Mouse (Mus musculus): ENCODE data around the gene Tmprss9. TPM values are rescaled to one million over a fixed set of nuclear protein-coding genes. Genes with fewer than 3 reads are reported as not detected.

Gene Tmprss9
- total RNA-seq, 2 experiments from 2014 or later, result not detected

DNA sequence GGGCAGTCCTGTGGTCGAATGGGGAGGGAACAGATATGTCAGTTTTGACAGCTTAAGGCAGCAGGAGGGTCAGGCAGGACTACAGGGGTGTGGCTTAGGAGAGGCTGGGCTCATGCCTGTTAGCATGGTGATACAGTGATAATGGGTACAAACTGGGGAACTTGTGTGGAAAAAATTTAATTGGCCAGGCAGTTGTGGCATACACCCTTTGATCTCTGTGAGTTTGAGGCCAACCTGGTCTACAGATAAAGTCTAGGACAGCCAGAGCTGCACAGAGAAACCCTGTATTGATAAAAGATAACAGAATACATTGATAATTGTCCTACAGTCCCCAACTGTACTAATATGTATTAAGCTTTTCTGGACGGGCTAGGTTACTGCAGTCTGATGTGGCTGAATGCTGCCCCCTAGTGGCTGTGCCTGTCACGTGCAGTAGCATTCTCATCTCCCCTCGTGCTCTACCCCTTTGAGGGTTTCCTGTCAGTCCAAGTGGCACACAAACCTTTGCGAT lies 8.5 kb downstream of the Tmprss9 start:
- peak; percentile 62 for ATAC-seq (replicated peaks; ENCODE audit: poor library complexity, severe bottlenecking)

DNA sequence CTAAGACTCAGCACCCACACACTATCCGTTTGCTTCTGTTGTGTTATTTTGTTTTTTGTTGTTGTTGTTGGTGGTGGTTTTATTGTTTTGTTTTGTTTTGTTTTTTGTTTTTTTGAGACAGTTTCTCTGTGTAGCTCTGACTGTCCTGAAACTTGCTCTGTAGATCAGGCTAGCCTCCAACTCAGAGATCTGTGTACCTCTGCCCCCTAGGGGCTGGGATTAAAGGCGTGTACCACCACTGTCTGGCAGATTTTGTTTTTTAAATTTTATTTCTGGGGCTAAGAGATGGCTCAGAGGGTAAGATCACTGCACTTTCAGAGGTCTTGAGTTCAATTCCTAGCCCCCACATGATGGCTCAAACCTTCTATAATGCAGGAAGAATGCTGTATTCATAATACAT lies 9.3 kb downstream of the Tmprss9 start:
- no peak for ATAC-seq (replicated peaks; ENCODE audit: poor library complexity, severe bottlenecking)

DNA sequence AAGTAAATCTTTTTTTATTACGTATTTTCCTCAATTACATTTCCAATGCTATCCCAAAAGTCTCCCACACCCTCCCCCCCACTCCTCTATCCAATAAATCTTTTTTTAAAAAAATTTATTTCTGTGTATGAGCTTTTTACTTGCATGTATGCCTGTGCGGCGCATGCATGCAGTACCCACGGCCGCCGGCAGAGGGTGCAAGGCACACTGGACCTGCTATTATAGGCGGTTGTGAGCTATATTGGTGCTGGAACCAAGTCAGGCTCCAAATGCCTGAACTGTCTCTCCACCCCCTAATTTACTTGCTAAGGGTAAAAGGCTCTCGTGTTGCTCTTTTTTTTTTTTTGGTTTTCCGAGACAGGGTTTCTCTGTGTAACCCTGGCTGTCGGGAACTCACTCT lies 9.7 kb downstream of the Tmprss9 start:
- peak; percentile 54 for ATAC-seq (replicated peaks; ENCODE audit: poor library complexity, severe bottlenecking)

DNA sequence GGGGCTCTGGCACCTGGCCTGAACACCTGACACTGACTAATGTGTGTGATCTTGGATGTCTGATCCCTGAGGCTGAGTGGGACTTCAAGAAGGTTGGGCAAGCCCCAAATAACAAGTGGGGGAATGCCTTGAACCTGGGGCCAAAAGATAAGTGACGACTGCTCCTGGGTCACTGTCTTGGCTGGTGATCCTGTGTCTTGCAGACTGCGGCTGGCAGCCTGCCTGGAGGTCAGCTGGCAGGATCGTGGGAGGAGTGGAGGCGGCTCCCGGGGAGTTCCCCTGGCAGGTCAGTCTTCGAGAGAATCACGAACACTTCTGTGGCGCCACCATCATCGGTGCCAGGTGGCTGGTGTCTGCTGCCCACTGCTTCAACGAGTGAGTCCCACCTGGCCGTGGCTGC lies 15.5 kb downstream of the Tmprss9 start:
- ATAC-seq (replicated peaks; ENCODE audit: poor library complexity, severe bottlenecking), result no peak

DNA sequence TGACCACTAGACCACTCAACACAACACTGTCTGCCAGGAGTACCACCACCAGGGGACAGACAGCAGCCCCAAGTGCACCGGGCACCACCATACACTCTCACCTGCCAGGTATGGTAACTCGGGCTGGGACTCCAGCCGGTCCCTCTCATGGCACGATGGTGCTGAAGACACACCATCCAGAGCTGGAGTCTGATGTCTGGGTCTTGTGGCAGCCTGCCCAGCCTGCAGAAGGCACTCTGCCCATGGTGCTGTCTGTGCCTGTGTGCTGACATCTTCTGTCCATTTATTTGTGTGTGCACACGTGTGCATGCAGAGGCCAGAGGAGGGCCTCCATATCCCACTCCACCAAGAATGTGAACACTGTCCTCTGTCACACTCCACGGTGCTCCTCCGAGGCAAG lies 23.5 kb downstream of the Tmprss9 start:
- ATAC-seq (replicated peaks; ENCODE audit: poor library complexity, severe bottlenecking), result no peak

DNA sequence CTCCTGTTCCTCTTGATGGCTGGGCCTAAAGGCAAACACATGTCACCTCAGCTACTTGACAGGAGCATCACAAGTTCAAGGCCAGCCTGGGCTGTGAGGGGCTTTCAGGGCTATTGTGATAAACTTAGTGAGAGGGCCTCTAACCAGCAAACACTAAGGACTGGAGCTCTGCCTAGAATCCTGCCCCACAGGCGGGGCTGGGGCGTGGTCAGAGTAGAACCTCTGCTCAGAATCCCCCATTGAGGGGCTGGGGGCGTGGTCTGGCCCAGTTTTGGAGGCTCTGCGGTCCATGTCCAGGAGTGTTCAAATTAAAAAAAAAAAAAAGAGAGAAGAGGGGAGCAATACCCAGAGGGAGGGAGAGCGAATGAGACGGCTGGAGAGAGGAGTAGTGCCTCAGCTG lies 24.0 kb downstream of the Tmprss9 start:
- ATAC-seq (replicated peaks; ENCODE audit: poor library complexity, severe bottlenecking), result no peak

DNA sequence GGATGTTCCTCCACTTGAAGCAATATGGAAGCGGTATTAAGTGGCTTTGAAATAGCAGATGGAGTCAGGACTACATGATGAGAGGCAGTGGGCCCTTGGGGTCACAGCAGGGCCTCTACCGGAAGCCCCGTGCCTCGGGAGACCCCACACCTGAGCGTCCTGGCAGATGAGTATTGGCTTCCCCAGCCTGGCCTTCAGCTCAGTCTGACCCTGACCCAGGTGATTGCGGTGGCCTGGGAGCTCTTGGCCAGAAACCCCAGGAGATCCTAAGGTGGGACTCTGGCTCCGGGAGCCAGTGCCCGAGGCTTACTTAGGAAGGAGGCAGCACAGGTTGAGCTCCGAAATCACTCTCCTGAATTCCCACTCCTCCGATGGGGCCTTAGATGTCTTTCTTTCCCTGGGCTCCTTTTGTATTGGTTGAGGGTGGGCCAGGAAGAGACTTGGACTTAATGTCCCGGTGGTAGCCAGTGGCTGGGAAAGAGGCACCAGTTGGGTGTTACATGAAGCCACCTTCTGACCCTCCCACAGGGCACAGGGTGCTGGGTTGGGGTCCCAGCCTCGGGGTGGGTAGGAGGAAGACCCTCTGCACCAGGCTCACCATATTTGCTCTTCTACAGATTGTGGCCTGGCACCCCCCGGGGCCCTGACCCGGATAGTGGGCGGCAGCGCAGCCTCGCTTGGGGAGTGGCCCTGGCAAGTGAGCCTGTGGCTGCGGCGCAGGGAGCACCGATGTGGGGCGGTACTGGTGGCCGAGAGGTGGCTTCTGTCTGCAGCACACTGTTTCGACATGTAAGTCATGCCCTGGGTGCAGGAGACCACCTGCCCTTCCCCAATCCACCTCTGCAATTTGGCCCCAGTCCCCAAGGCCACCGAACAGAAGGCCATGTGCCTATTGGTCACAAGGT lies 25.2 kb downstream of the Tmprss9 start:
- no peak for ATAC-seq (replicated peaks; ENCODE audit: poor library complexity, severe bottlenecking)

DNA sequence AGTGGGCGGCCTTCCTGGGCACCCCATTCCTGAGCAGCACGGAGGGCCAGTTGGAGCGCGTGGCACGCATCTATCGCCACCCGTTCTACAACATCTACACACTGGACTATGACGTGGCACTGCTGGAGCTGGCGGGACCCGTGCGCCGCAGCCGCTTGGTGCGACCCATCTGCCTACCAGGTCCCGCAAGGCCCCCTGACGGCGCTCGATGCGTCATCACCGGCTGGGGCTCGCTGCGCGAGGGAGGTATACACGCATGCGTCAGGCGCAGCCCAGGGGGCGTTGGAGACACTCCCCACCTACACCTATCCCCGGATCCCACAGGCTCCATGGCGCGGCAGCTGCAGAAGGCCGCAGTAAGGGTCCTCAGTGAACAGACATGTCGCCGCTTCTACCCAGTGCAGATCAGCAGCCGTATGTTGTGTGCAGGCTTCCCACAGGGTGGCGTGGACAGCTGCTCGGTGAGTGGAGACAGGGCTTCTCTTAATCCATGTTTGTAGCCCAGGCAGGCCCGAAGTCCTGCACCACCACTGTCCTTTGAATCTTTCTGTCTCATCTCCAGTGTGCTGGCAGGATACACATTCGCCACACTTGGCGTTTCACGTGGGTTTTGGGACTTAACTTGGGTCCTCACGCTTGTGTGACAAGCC lies 26.3 kb downstream of the Tmprss9 start:
- no peak for ATAC-seq (replicated peaks; ENCODE audit: poor library complexity, severe bottlenecking)

DNA sequence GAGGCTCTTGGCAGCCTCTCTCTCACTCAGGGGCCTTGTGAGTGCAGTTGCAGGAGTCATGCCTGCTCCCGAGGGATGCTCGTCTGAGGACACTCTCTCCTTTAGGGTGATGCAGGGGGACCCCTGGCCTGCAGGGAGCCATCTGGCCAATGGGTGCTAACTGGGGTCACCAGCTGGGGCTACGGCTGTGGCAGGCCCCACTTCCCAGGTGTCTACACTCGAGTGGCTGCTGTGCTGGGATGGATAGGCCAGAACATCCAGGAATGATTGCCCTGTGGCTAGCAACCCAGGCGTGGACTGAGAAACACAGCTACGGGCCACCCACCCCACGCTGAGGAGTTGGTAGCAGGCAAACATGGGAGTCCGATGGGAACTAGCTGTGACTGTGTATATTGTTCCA lies 27.4 kb downstream of the Tmprss9 start:
- no peak for ATAC-seq (replicated peaks; ENCODE audit: poor library complexity, severe bottlenecking)

DNA sequence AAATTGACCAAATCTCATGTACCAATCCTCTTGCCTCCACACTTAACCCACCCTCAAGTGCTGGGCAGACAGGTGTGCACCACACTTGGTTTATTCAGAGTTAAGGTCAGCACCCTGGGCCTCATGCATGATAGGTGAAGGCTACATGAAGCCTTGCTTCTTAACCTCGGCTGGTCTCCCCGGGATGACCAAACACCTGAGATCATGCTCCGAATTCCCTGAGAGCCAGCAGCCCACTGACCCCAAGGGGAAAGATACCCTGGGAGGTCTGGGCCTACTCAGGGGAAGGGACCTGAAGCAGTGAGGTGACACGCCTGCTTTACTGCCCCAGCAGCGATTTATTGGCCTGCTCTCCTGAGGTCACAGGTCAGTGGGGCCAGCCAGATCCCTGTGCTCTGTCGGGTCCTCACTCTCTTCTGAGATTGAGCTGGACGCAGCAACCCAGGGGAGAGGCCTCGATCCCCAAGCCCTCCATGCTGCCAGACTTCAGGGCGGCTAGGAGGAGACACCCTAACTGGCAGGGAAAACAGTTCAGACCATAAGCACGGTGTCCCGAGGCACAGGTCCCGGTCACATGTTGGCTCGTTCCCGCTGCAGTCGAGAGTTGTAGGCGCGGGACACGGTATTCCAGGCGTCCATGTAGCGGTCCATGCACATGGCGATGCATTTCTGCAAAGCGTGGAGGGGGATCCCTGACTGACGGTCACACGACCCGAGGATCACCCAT lies 28.1 kb downstream of the Tmprss9 start:
- ATAC-seq (replicated peaks; ENCODE audit: poor library complexity, severe bottlenecking), result no peak

DNA sequence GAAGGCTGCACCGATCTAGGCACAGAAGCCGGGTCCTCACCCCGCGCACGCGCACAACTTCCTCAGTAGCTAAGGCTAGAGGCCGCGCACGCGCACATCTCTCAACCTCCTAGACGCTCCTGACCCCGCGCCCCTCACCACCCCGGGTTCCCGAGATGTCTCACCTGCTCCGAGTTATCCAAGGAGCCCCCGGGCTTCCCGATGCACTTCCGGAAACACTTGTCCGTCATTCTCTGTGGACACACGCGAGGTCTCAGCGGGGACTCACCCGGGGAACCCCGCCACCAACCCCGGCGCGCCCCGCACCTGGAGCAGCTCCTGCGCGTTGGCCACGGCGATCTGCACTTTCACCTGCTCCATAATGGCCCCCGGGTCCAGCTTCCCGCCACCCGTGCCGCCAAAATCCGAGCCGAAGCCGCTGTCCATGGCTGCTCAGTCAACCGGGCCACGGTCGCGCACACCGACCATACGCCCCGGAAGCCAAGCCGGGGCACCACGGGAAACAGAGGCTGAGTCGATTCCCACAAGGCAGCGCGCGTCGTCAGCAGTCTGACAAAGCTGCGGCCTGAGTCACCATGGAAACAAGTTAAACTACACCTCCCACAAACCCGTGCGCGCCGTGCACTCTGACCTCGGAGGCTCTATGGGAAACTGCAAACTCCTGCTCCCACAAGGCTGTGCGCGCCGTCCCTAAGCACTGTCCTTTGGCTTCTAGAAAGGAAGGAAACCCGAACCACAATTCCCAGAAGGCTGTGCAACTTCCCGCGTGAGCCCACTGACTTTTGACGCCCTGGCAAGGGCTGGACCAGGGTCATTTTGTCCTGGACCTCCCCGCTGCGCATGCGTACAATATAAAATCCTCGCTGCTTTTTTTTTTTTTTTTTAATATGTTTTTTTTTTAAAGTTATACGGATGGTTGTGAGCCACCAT lies 28.9 kb downstream of the Tmprss9 start, which contains the start of gene Timm13:
Gene Timm13, minus strand, starts transcription at position 652 of the 930 bp plus-strand sequence.
- ATAC-seq (replicated peaks; ENCODE audit: poor library complexity, severe bottlenecking), result peak; percentile 94

DNA sequence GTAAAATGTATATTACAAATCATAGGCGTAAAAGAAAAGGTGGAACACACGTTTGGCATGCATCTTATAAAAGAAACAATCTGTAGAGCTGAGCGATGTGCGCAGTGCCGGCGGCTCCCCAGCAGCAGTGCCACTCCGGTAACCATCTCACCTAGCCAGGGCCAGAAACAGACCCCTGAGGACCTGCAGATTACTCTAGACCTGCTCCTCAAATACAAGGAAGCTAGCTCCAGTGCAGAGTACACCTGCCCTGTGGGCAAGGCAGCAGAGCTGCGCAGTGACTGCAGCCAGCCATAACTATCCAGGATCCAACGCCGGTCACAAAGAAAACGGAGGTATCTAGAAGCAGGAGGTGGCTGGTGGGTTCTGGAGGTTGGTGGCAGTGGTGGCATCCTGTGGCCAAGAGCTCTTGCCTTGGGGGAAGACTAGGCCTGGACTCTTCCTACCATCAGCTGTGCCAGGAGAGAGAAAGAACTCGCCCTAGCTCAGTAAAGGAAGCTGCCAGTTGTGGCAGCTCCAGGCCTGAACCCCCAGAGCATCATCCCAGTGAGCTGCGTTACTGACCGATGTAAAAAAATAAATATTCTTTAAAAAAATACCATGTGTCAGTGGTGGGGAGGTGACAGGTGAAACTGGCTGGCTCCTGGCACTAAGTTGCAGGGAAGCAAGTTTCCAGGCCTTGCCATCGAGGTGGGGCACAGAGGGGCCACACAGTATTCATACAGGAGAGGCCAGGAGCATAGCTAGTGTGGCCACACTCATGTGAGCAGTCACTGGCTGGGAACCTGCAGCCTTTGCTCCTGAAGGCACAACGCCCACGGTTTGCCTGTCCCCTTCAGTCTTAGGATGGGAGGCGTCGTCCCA lies 30.0 kb downstream of the Tmprss9 start:
- ATAC-seq (replicated peaks; ENCODE audit: poor library complexity, severe bottlenecking), result no peak

DNA sequence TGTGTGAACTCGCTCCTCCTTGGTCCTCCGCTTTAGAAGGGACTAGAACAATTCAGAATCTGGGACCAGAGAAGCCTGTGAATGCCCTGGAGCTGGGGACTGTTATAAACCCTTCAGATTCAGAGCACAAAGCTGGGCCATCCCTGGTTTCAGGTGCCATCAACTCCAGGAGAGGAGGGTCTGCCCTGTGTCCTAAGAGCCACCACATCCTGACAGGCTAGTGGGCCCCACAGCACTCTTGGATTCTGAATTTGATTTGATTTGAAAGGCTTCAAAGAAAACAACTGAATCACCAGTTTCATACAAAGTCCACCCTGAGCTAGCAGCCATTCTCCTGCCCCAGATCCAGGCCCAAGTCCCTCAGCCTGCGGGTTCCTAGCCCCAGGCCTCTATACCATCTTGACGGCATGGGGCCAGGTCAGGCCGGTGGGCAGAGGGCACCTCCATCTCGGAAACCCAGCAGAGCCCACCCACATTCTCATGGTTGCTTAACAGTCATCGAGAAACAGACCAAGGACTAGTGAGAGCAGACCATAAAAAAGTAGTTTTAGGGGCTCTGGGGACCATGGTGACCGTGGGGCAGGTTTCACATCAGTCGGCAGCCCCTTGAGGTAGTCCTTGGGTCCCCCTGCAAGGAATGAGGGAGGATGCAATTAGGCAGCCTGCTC lies 30.8 kb downstream of the Tmprss9 start:
- ATAC-seq (replicated peaks; ENCODE audit: poor library complexity, severe bottlenecking), result no peak

DNA sequence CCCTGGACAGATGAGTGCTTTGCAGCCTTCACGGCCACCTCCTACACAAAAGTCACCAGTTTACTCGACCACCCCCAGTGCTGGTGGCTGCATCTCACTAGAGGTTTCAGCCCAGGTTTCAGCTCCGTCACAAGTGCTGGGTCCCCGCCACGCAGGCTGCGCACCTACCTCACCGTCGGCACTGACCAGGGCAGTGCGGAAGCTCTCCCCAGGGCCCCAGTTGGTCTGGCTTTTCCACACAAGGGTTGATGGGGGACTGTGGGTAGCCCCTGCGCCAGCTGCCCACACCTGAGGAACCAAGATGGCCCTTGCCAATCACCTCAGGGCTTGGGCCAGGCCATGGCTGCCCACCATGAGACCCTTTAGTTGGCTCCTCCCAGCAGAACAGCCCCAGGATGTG lies 31.6 kb downstream of the Tmprss9 start:
- ATAC-seq (replicated peaks; ENCODE audit: poor library complexity, severe bottlenecking), result no peak

DNA sequence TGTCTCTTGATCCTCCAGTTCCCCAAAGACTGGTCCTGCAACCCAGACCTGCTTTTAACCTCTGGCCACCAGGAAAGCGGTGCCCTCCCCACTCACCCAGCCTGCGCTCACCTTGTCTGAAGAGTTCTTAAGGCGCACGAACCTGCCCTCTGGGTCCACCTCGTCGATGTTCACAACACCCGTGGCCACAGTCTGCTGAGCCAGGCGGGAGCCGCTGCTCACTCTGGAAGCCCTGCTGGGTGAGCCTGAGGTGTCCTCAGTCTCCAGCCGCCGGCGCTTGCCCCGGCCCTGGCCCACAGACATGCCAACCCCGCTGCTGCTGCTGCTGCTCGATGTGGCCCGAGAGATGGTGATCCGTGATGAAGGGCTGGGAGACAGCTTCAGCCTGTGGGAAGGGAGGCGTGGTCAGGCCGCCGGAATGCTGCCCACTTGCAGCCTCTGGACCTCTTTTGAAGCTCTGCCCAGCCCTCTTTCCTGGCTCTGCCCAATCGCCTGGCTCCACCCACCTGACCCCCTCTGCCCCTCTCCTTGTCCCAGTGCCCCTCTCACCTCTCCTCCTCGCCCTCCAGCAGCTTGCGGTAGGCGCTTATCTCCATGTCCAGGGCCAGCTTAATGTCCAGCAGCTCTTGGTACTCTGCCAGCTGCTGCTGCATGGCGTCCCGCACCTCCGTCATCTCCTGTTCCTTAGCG lies 32.5 kb downstream of the Tmprss9 start:
- ATAC-seq (replicated peaks; ENCODE audit: poor library complexity, severe bottlenecking), result no peak

DNA sequence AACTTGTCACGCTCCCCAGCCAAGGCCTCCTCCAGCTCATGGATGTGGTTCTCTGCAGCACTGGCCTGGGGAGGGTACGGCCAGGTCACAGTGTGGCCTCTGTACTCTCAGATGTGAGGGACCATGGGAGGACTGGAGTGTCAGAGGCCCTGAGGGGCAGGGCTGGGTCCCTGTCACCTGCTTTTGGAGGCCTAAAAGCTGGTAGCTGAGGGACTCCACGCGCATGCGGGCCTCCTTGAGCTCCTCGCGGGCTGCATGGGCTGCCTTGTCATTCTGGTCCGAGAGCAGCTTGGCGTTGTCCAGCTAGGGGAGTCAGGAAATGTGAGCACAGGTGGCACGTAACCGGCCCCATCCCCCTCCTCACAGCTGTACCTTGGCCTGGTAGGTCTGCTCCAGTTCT lies 33.1 kb downstream of the Tmprss9 start:
- no peak for ATAC-seq (replicated peaks; ENCODE audit: poor library complexity, severe bottlenecking)

DNA sequence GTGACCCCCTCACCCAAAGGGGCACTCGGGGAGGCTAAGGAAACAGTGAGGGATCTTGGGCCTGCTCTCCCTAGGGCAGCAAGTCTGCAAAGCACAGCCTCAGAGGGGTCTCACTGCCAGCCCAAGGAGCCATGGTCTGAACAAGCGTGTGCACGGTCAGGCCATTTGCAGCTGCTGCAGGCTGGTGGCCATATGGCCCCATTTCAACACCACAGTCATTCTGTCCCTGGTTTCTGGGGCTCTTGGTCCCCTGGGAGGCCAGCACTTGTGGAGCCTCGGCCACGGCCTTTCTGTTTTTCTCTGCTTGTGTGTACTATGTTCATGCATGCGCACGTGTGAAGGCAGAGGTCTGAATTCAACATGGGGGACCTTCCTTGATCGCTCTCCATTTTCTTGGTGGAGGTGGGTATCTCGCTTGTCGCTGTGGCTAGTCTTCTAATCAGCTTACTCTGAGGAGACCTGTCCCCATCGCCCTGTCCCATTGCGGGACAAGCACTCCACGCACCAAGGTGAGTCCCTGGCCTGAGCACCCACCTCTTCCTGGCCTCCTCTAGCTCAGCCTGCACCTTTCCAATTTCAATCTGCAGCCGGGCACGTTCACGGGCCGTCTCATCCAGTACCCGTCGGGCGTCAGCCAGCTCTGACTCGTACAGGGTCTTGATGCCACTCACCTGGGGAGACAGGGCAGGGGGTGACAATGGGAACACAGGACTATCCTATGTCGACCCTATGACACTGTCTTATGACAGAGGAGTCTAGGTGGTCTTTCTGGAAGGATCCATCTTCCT lies 37.9 kb downstream of the Tmprss9 start:
- ATAC-seq (replicated peaks; ENCODE audit: poor library complexity, severe bottlenecking), result no peak

All from granulocyte monocyte progenitor cell, adult 5-6 weeks (primary cell).